Mouse (Mus musculus): ENCODE measurements around the gene Snap25.

GRCm38 (mm10) chr2:136788379-136788778, 75.1 kb downstream of the Snap25 start:
- TF ChIP-seq CTCF (IDR thresholded peaks at IDR 0.05; ENCODE audit: low read depth, low read length) (no peak), GATA1 (IDR thresholded peaks at IDR 0.05; ENCODE audit: borderline replicate concordance, low read length) (no peak), GATA2 (IDR thresholded peaks at IDR 0.05; ENCODE audit: borderline replicate concordance, low read depth, low read length) (no peak), POLR2AphosphoS5 (IDR thresholded peaks at IDR 0.05; ENCODE audit: insufficient replicate concordance, low read depth, low read length) (no peak), TAL1 (conservative IDR thresholded peaks at IDR 0.05; ENCODE audit: low read depth, low read length) (no peak)

Measured in G1E (cell line).